Mouse (Mus musculus) urinary bladder, postnatal 10 days (tissue): ENCODE results near the gene Ubr7.

ENCODE experiments used
- DNase-seq: peaks from one replicate; pipeline ENCODE4 v3.0.0; 2022; ENCODE audit warnings: low spot score

Gene Ubr7

DNA sequence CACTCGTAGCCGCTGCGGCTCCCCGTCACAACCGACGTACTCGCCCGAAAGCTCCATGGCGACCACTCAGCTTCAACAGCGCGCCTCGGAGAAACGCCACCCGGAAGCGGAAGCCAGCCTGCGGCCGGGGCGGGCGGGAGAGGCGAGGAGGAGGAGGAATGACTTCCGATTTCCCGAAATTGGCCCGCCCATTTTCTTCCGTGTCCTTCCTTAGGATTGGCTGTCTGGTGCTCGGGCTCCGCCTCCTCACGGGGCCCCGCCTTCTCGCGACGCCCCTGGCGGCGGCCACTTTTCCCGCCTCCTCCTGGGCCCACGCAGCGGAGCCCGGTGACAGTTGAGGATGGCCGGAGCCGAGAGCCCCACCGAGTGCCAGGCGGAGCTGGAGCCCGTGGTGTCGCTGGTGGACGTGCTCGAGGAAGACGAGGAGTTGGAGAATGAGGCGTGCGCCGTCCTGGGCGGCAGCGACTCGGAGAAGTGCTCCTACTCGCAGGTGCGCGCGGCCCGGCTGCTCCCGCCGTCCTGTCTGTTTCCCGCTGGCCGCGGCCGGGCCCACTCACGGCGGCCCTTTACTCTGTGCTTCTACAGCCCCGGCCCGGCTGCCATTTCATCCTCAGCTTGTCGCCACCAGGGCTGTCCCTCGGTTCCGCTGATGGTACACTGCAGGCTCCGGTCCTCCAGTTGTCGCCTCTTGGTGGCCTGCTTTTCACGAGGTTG lies at the start of gene Ubr7, which contains the start of the genes Gm28051 and Gon7:
Gene Ubr7 (plus strand): TSS at position 279 of the 714 bp plus-strand sequence.
Gene Gm28051 (minus strand): TSS at position 77 of the 714 bp plus-strand sequence.
Gene Gon7 (minus strand): TSS at position 115 of the 714 bp plus-strand sequence.
- DNase-seq = peak; percentile 87

DNA sequence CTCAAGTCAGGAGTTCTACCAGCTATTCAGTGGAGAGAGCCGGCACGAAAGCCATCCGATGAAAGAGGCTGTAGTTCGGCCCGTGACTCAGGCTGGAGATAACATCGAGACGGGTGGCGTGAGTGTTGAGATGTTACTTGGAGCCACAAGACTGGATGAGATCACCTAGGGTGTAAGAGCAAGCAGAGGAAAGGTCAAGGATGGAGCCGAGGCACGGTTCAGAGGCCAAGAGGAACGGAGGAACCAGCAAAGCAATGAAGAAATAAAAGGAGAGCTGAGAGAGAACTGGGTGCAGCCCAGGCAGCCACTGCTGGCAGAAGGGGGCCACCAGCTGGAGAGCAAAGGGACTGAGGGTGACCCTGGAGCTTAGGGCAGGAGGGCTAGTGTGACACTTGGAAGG lies 49.5 kb upstream of the Ubr7 start:
- no peak for DNase-seq

DNA sequence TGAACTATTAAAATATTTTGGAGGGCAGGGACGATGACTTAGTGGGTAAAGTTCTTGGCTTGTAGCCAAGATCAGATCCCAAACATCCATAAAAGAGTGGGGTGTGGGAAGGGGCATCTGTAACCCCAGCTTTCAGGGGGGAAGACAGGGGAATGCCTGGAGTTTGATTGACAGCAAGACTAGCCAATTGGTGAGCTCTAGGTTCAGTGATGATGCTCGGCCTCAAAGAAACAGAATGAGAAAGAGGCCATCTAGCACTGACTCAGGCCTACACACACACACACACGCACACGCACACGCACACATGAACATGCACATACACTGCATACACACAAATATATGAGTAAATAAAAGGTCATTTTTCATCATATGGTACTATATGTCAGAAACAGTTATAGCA lies 47.9 kb upstream of the Ubr7 start:
- no peak for DNase-seq

DNA sequence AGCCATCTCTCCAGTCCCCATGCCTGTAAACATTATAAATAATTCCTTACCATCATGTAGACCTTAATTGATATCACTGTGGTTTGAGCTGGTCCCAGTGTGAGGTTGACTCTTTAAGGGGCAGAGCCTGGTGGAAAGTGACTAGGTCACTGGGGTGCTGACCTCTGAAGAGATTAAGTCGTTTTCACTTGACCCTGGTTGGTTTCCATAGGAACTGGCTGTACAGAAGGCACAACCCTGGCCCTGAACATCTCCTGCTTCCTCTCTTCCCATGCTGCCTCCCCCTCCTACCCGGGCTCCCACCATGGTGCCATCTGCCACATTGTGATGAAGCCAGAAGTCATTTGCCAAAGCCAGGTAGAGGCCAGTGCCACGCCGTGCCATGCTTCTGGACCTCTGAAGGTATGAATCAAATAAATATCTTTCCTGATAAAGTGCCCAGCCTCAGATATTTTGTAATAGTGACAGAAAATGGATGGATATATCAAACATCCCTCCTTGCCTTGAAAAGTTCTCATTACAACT lies 46.9 kb upstream of the Ubr7 start:
- no peak for DNase-seq

DNA sequence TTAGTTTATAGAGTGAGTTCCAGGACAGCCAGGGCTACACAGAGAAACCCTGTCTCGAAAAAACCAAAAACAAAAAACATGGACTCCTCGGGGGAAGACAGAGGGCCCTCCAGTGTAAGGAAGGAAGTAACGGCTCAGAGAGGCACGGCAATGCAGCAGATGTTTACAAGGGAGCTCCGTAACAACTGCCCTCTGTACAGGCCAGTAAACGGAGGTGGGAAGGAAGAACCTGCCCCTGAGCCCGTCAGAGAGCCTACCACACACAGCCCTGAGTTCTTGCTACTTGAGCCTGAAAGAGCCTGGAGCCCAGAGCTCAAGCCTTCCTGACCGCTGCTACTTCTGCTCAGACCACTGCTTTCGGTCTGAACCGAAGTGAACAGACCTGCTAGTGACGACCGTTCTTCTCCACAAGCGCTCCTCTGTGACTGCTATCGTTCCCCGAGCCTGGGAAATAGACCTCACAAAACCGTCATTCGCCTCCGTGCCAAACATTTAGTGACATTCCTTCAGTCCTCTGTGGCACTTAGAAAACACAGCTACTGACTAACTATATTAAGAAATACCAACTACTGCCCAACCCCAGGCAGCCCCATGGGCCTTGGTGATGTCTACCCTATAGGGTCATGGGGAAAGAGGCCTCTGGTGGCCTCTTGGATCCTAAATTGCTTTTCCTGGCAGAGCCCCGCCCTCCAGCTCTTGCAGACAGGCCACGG lies 44.5 kb upstream of the Ubr7 start:
- DNase-seq = no peak

DNA sequence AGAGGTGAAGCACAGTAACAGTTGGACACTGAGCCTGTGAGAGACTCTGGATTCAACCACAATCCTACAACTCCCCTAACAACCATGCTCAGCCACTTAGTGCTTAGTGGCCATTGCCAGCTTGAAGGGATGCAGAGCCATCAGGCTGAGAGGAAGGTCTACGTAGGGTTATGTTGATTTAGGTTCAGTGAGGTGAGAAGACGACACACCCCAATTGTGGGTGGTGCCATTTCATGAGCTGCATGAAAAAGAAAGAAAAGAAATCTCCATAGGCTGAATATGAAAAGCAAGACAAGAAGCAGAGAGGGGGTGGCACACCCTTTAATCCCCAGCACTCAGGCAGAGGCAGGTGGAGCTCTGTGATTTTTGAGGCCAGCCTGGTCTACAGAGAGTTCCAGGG lies 43.7 kb upstream of the Ubr7 start:
- no peak for DNase-seq

DNA sequence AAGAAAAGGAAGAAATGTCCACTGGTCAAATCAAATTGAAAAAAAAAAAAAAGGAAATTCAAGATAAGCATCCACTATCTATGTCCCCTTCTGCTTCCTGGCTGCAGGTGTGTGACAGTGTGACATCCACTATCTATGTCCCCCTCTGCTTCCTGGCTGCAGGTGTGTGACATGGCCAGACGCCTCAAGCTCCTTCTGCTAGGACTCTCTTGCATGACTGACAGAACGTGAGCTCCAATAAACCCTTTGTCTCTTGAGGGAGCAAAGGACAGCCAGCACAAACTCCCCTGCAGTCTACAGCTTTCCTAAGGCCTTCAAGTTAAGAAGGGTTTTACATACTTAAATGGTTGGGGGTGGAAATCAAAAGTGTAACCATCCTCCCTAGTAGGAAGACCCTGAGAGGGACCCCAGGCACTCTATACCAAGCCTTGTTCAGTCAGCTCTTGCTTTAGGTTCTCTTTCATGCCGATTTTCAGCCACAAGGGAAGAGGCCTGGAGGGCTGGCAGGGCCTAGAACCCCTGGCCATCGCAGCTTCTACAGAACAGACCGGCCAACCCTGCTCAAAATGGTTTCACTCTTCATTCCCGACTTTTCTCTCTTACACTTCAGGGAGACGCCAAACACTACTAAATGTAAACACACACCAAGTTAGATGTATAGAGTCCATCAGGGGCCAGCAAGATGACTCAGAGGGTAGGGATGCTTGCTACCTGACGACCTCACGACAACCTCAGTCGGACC lies 42.9 kb upstream of the Ubr7 start:
- no peak for DNase-seq

DNA sequence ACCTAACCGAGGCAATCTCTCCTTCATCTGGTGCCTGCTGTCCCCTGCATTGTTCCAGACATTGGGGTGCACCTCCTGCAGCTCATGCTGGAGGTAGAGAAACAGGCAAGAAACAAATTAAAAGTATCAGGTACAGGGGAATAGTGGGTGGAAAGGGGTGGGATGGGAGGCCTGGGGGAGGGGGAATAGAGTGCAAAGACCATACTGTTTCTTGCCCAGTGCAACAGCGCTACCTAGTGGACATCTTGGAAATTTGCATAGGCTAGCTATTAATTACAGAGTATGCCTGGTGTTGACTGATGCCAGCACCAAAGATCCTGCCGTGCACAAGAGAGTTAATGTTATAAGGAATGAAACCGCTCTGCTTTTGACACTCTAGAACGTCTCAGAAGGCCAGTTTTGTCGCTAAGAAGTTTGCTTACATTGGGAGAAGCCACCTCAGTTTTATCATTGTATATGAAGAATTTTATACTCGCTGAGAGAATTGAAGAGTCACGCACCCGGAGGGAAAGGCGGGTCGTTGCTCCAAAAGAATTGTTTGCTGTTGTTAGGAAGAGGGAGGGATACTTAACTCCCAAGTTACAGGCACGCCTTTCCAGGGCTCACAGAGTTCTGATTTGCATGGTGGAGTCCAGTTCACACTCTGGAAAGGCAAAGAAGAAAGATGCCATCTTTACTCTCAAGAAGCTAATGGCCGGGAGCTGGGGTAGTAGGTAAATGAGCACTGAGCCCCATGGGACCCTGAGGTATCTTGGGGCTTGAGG lies 38.0 kb upstream of the Ubr7 start:
- DNase-seq = no peak

DNA sequence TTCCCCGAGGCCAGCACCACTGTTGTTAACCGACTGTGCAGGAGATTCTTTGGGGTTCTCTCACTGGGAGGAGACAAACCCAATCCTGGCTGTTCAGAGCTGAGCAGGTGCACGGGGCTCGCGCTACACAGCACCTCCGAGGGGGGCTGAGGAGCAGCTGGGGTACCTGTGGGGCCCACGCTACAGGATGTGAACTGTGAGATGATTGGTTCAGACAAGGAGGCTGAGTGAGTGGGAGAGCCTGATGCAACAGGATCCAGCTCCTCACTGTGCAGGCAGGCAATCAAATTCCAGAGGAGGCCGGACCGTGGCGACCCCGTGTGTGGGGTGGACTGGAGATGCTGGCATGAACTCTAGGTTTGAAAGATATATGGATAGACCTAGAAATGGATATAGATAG lies 35.3 kb upstream of the Ubr7 start:
- no peak for DNase-seq

DNA sequence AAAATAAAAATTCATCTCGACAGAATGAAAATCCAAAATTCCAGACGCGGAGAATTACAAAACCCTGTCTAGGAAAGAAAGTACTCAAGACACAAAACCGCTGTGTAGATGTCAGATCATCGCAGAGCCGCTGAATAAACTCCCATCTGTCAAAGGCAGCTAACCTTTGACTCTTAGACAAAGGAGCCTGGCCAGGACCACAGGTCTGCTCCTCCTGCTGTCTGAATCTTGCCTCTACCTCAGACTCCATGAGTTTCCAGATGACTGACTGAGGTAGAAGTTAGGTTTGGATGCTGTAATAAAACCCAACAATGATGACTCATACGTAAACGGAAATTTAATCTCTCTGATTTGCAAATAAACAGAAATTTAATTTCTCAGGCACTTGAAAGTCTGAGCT lies 34.8 kb upstream of the Ubr7 start:
- DNase-seq = no peak

DNA sequence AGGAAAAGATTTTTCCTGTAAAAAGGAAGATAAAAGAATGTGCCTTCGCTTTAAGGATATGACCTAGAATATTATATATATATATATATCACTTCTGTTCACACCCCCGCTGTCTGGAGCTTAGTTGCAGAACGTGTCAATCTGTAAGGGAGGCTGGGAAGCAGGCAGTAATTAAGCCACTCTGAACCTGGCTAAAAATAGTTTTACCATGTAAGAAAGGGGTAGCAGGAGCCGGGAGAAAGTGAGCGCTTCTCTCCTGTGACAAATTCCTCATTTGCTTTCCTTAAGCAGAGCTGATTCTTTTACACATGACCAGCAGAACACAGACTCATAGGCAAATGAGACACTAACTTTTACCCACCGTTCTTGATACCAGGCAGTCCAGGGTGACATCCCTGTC lies 33.9 kb upstream of the Ubr7 start:
- DNase-seq = no peak

DNA sequence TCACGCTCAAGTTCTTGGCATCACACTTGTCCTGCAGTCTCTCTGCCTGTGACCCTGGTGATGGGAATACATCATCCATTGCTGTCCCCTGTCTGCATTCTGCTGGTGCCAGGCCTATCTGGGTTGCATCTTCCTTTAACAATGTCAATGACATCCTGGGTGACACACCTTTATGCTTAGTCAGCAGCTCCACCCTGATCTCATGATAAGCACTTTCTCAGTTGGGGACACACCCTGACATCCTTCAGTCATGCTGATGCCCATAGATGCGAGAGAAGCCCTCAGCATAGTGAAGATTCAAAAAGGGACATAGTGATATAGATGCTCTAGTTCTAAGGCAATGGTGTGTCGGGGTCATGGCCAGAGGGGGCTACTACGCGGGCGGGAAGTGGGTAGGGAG lies 32.6 kb upstream of the Ubr7 start:
- no peak for DNase-seq

DNA sequence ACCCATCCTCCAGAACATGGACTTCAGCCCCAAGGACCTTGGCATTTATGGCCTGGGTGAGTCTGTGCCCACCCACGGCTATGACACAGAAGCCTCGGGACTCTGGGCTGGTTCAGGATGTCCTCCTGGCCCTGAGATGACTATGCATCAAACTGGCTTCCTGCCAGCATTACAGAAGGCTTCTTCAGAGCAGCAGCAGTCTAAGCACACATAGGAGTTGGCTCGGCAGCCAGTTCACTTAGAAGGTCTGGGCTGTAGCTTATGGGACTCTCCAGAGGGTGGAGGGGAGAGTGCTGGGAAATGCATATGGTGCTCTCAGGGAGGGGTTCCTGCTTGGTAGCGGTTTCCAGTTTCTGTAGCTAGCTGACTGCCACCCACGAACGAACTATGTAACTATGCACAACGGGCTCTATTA lies 32.0 kb upstream of the Ubr7 start:
- no peak for DNase-seq

DNA sequence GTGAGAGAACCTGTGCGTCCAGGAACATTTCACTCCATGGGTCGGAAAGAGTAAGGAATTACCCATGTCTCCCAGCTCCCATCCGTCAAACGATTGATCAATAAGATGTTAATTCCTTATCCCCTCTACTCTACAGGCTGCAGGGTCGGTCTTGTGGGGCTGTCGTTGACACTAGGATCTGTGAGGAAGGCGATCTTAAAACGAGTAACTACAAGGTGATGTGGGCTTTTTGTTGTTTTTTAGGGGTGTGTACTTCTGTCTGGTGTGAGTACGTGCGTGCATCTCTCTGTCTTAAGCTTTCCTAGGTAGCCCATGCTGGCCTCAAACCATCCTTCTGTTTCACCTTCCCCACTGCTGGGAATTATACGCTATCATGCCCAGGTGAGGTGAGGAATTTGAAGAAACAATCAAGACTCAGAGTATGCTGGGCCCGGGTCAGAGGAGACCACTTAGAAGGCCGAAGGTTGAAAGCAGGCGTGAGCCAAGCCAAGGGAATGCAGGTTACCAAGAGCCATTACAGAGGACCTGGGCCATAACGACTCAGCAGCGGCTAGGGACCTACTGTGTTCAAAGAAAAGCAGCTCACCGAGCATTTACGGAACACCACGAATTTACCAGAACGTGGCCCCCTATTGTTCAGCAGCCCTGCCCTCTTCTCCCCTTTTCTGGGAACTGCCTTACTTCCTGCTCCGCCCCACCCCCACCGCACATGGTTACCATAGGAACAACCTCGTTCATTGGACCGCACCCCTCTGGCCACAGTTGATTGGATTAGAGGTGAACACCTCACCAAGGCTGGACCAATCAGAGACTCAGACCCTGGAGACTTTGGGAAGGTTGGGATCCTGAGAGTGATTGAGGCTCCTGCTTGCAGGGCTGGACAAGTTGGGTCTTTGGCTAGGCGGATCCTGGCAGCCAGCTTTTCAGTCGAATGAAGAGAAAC lies 27.6 kb upstream of the Ubr7 start:
- no peak for DNase-seq

DNA sequence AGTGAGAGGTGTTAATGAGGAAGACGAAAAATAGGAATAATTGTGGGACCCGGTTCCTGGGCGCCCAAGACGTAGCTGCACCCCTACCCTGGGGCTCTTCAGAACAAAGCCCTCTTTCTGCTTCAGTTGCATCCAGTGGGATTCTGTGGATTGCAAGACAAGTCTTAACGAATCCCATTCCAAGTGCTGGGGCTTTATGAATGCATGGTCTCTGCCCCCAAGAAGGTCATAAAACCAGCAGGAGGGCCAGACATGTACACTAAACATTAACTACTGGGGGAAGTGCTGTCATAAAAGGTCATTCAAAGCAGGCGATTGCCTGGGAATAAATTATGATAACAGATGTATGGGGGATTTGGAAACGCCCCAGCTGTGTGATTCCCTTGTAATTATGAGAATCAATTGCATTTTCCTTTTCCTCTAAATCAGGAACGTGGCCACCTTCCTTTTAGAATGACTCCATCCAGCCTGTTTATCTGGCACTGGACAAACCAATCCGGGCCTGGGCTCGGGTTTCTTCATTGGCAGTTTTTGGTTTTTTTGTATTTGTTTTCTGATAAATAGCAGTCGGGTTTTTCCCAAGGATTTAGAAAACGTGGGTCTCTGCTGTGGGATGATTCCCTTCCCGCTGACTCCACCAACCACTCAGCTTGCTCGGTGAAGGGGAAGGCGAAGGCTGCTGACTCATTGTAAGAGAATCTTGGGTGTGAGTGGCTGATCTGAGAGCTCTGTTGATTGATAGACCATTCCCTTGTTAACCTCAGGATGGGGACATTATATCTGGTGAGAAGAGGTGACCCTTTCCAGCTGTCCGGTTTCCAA lies 26.8 kb upstream of the Ubr7 start:
- no peak for DNase-seq

DNA sequence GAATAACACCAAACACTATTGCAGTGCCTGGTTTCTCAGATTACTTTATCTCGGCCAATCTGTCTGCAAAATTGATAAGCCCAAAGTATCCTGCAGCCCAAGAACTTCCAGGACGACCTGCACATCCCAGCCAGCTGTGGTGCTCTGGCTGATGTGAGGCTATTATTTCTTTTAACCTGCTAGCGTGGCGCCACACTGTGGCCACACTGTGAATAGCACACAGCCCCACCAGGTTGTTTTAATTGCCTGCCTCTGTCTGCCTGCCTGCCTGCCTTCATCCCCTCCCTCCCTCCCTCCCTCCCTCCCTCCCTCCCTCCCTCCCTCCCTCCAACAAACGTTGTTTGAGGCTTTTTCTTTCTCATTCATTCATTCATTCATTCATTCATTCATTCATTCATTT lies 24.4 kb upstream of the Ubr7 start:
- no peak for DNase-seq

DNA sequence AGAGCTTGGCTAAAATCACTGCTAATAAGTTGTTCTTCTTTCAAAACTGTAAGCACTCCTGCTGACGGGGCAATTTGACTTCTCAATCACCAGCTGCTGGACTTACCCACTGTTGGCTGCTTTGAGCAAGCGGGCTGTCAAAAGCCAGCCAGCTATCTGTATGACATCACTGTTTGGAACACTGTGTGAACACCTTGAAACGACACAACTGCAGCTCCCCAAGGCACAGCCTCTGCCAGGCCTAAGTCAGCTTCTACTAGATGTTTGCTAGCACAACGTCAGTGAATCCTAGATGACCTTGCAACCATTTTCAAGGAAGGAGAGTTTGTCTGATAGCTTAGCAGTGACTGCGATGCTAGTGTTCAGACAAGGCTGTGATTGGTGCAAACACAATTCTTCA lies 18.7 kb upstream of the Ubr7 start:
- DNase-seq = no peak

DNA sequence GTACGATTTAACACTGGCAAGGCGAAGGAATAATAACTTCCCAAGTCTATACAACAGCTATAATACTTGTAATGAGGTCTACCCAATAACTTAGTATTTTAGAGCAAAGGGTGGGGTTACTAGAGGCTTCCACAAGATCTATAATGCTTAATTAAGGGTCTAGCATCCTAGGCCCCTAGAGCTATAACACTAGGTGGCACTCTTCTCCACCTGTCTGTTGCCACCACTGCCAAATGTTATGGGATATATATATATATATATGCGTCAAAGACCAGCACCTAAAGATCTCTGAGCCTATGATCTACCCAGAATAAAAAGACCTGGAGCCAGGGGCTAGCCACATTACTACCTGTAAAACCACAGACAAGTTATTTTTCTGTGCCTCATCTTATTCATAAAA lies 17.5 kb upstream of the Ubr7 start:
- no peak for DNase-seq

DNA sequence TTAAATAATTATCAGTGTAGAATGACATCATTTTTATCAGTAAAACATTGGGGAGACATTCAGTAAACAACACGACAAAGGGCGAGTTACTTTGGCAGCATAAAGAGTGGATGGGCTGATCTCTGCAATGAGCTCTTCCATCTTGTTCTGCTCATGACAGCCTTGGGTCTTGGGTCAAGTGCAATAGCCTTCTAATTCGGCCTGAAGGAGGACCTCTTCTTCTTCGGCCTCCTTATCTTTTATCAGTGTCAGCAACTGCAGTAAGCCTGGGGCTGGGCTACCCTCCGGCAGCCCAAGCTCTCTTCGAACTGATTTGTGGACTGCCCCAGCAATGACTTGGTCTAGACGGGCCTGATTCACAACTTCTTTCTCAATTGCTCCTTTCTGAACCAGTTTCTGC lies 15.7 kb upstream of the Ubr7 start:
- no peak for DNase-seq

DNA sequence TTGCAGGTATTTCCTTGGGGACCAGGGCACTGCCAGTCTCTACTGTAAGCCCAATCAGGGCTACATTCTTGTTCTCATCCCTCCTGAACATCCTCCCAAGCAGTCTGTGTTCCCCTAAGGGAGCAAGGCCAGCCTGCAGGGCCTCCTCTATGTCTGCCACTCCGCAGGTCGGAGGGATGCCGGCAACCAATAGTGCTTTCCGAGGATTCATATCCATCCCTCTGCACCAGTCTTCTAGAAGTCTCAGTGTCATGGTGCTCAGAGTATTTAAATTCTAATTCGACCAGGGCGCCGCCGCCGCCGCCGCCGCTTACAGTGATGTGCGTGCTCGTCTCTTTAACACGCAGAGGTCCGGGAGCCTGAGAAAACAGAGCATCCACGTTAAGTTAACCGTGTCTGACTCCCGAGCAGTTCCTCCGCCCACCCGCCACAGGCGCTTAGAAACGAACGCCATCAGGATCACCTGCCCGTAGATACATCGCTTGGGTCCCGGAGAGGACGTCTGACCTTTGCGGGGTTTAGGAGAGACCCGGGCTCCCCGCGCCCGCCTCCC lies 14.7 kb upstream of the Ubr7 start:
- no peak for DNase-seq
